ENCODE assay signal across 8 mouse cellular contexts in the genomic region with DNA sequence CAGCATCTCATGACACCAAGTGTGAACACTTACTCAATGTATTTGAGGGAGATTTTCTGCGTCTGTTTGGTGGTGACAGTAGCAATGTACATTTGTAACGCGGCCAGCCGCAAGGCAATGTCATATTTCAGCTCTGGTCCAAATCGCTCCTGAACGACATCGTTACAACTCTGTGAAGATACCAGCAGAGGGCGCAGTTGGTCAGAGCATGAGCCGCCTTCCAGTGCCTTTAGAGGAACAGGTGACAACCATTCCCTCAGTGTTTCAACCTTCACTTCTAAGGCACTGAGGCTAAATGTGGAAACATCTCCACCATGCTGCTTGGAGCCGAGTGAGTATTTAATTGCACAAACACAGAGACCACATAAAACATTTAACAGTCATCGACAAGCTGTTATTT.
DNase-seq lines count a peak whose midpoint lies in the region; ATAC-seq and TF ChIP-seq lines count a peak whose summit lies in the region.

No protein-coding gene starts in this region.

- no peak overlapping the region for H3K27ac ChIP-seq in liver, postnatal 0 days (ENCODE audit: low read depth)
- no peak overlapping the region for H3K27ac ChIP-seq in olfactory bulb, adult 2 months (ENCODE audit: insufficient read depth, low read depth, low read length)

- TF ChIP-seq CTCF in Patski (IDR thresholded peaks at IDR 0.05): peak; percentile 89
- TF ChIP-seq CTCF in liver, postnatal 0 days (IDR thresholded peaks at IDR 0.05; ENCODE audit: low read depth): peak; percentile 72
- TF ChIP-seq CTCF in olfactory bulb, adult 2 months (IDR thresholded peaks at IDR 0.05; ENCODE audit: insufficient read depth, low read depth, low read length): peak; percentile 35; the same call in 1 of the 2 replicates

- no peak overlapping the region for H3K4me2 ChIP-seq in liver, postnatal 0 days (ENCODE audit: low read depth, low read length)

- no peaks in the 10 kb centered on the region for H3K4me1 ChIP-seq in liver, postnatal 0 days (ENCODE audit: insufficient read depth)
- no peaks in the 10 kb centered on the region for H3K4me1 ChIP-seq in olfactory bulb, adult 2 months (ENCODE audit: control insufficient read depth, insufficient read depth, low read length)

- TF ChIP-seq EP300 in liver, postnatal 0 days (IDR thresholded peaks at IDR 0.05; ENCODE audit: low read depth): no peak

- no peaks in the 10 kb centered on the region for H3K36me3 ChIP-seq in liver, postnatal 0 days (replicated peaks; ENCODE audit: insufficient read depth, low read length)

- CTCF ChIA-PET in Patski (lab: Charles Lee): interaction anchor here (0.6 to 1.7 kb wide), 6 partner anchors 9 to 724 kb away, joined by 3 to 4 read pairs (median 4); no protein-coding TSS in a partner anchor

- 26% methylated on average over 11 of the region's 11 CpGs for WGBS in liver, postnatal 0 days (ENCODE audit: insufficient replicate concordance)
- 27% methylated on average over 11 of the region's 11 CpGs for WGBS in olfactory bulb, adult 2 months

- POLR2A ChIA-PET in Patski (lab: Charles Lee): no interaction called here

- in situ Hi-C loops in Patski (cut with MboI; ENCODE audit: low pct_unique_long_range_greater_than_20kb): loop anchor here (5.0 kb wide), 2 partner anchors 215 to 320 kb away; no protein-coding TSS in a partner anchor

- H3K4me3 ChIP-seq in liver, postnatal 0 days (ENCODE audit: low read depth, low read length): no peak overlapping the region
- H3K4me3 ChIP-seq in olfactory bulb, adult 2 months (ENCODE audit: insufficient read depth, low read depth, low read length): no peak overlapping the region

- peak; percentile 47 for DNase-seq in 416B (ENCODE audit: low read depth)
- peak; percentile 20 for DNase-seq in Patski (ENCODE audit: low read depth, low spot score)
- DNase-seq in cerebellum, postnatal 10 days: peak; percentile 83 to 87
- DNase-seq in gastrocnemius, postnatal 10 days: peak; percentile 37
- DNase-seq in kidney, postnatal 10 days: peak; percentile 69
- DNase-seq in liver, postnatal 0 days: peak; percentile 41
- peak; percentile 33 to 69 for DNase-seq in thymus, postnatal 10 days (ENCODE audit: low spot score in 2 of 2)

- no peaks in the 10 kb centered on the region for H3K9me3 ChIP-seq in liver, postnatal 0 days (ENCODE audit: low read length)

- no peak for TF ChIP-seq POLR2A in olfactory bulb, adult 2 months (IDR thresholded peaks at IDR 0.05; ENCODE audit: insufficient read depth, low read depth, low read length)

- H3K27me3 ChIP-seq in Patski: no peaks in the 10 kb centered on the region
- H3K27me3 ChIP-seq in liver, postnatal 0 days (ENCODE audit: insufficient read depth, low read length): 0 out of 2 replicates have a peak, but pooled peaks cover 2% of the 10 kb centered on the region

- H3K9ac ChIP-seq in liver, postnatal 0 days (replicated peaks): no peak overlapping the region

- ATAC-seq in Patski: peak; percentile 57
- no peak for ATAC-seq in liver, postnatal 0 days

Comparison
In these comparisons a context has a peak if more than half of its experiments do, and no peak if none do; other contexts are left out.
1. DNase-seq: peak in every context shown above with its lines; median percentile 85 in cerebellum, postnatal 10 days; 69 in kidney, postnatal 10 days; 51 in thymus, postnatal 10 days; 47 in 416B; 41 in liver, postnatal 0 days; 37 in gastrocnemius, postnatal 10 days; 20 in Patski.
2. CTCF ChIP-seq: peak in every context shown above with its lines; median percentile 89 in Patski; 72 in liver, postnatal 0 days; 35 in olfactory bulb, adult 2 months.